Mouse (Mus musculus) brain, embryonic 14.5 days (tissue): ENCODE results near the gene Fancd2.

ENCODE experiments used
- CTCF ChIP-seq: fragments of 200-500 bp; IDR thresholded peaks from 2 replicates; pipeline ENCODE4 v1.5.1; 2012; ENCODE audit warnings: inconsistent platforms, mild to moderate bottlenecking, moderate library complexity, borderline replicate concordance; ENCODE audit not compliant: insufficient read depth, insufficient read length; ENCODE audit errors: extremely low read depth
- POLR2A ChIP-seq: fragments of 200-500 bp; IDR thresholded peaks from 2 replicates; pipeline ENCODE4 v1.6.1; 2012; ENCODE audit warnings: mild to moderate bottlenecking, inconsistent platforms, borderline replicate concordance; ENCODE audit not compliant: poor library complexity, insufficient read depth, insufficient read length, severe bottlenecking; ENCODE audit errors: extremely low read depth

- no peak for TF ChIP-seq POLR2A
- no peak for TF ChIP-seq CTCF
Measured at GRCm38 (mm10) chr6:113644808-113645207, 113.3 kb downstream of the Fancd2 start.
